Mouse (Mus musculus) lung, adult 2 months (tissue): ENCODE results near the gene AU018091. TPM values are rescaled to one million over a fixed set of nuclear protein-coding genes. Genes with fewer than 3 reads are reported as not detected.
"Not testable (repeated sequence)": the region's sequence is repeated elsewhere in the genome, so short reads cannot be mapped to it uniquely, and the experiment has no call there.

Source experiments
- DNase-seq: peaks from one replicate; pipeline ENCODE4 v3.0.0; 2022
- H3K4me1 ChIP-seq: fragments of 200-500 bp; 2 replicates; pipeline ENCODE4 v1.6.1; 2011; ENCODE audit warnings: low read length; ENCODE audit not compliant: control insufficient read depth, insufficient read depth
- H3K4me3 ChIP-seq: fragments of 200-500 bp; replicated peaks from 2 replicates; pipeline ENCODE3; 2011; ENCODE audit warnings: low read depth, mild to moderate bottlenecking, control low read depth, low read length; ENCODE audit errors: extremely low read depth
- CTCF ChIP-seq: fragments of 200-500 bp; IDR thresholded peaks from 2 replicates; pipeline ENCODE4 v1.5.1; 2011; ENCODE audit warnings: mild to moderate bottlenecking, low read length, control low read depth; ENCODE audit not compliant: insufficient read depth
- POLR2A ChIP-seq: fragments of 200-500 bp; IDR thresholded peaks from 2 replicates; pipeline ENCODE4 v1.6.1; 2011; ENCODE audit warnings: low read depth, mild to moderate bottlenecking, control low read depth, low read length, borderline replicate concordance; ENCODE audit errors: extremely low read depth
- WGBS: fragments of 180-500 bp; shearing (Covaris S2); methylation state at CpG from one replicate; pipeline ENCODE4 v1.1.7; 2018; 5-methylcytosine and 5-hydroxymethylcytosine counted together
- polyA plus RNA-seq: library from polyadenylated mRNA; depleted of rRNA; stranded (reverse); fragments of >200 nt; gene quantifications from 2 replicates; pipeline ENCODE4 v1.2.3, GENCODE M21; 2012

The AU018091 gene
- polyA plus RNA-seq, 1 experiment: 0.26 TPM

GRCm38 (mm10) chr7:3184394-3184793 lies 15.4 kb upstream of the AU018091 start:
- Histone ChIP-seq H3K4me1 (no peaks in the 10 kb centered on the region), H3K4me3 (no peak overlapping the region)
- TF ChIP-seq CTCF: peak; percentile 16; the same call in 1 of the 2 replicates
- no peak for TF ChIP-seq POLR2A
- 35% methylated on average over 4 of the region's 4 CpGs for WGBS
- no peak for DNase-seq

- H3K4me3 ChIP-seq, H3K4me1 ChIP-seq: not testable (repeated sequence)
- WGBS: 86% methylated on average over 24 of the region's 24 CpGs
Observed at GRCm38 (mm10) chr7:3180958-3181357, 12.0 kb upstream of the AU018091 start.

DNA sequence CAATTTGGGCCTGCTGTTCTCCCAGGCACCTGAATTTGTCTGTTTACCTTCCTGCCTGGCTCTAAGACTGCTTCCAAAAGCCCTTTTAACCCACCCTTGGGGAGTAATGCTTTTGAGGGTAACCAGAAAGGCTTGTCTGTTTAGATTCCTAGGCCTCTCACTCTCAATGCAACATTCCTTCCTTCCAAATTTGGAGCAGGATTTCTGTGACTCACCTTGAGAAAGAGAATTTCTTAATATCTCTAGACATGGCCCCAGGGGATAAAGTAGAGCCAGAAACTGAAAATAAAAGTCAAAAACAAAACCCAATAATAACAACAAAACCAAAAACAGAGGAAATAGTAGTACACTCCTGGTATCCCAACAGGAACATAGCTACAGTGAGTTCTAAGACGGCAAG lies 707 bp downstream of the AU018091 start:
- H3K4me1 ChIP-seq: no peaks in the 10 kb centered on the region
- no peak for DNase-seq
- TF ChIP-seq POLR2A (no peak), CTCF (no peak)
- H3K4me3 ChIP-seq: no peak overlapping the region
- WGBS: 86% methylated on average over 1 of the region's 1 CpGs

More at GRCm38 (mm10) chr7:3180958-3181357, 12.0 kb upstream of the AU018091 start:
- DNase-seq: not testable (repeated sequence)

DNA sequence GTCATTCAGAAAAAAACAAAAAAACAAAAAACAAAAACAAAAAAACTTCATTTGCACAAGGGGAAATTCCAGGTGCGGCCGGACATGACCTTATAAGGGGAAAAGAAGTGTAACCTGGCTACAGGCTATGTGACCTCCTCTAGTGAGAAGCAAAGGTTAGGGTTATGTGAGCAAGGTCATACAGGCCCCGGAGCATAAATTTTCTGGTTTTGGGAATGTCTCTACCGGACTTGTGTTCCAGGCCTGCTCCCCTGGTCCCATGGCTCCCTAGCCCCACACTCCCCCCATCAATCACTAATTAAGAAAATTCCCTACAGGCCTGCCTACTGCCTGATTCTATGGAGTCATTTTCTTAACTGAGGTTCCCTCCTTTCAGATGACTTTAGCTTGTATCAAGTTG lies 2.7 kb downstream of the AU018091 start:
- no peak for DNase-seq
- Histone ChIP-seq H3K4me3 (no peak overlapping the region), H3K4me1 (no peaks in the 10 kb centered on the region)
- WGBS: 92% methylated on average over 4 of the region's 4 CpGs
- TF ChIP-seq CTCF: no peak
- TF ChIP-seq POLR2A: no peak

DNA sequence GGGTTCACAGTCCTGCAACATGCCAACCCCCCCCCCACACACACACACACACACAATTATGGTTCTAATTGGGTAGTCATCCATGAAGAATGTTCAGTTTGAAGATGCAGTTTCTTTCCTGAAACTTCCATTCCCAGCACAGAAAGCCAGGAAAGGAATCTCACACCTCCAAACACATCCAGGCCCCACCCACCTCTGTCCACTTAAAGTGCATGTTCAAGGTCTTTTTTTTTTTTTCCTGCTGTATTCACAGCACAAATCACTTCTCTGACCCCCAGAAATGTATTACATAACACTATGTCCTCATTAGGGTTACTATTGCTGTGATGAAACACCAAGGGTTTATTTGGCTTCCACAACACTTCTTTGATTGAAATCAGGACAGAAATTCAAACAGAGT lies 4.0 kb downstream of the AU018091 start:
- no peak for DNase-seq
- no peaks in the 10 kb centered on the region for H3K4me1 ChIP-seq
- TF ChIP-seq POLR2A (no peak), CTCF (no peak)
- H3K4me3 ChIP-seq: no peak overlapping the region

GRCm38 (mm10) chr7:3164381-3164780 lies 4.6 kb downstream of the AU018091 start:
- WGBS: 69% methylated on average over 6 of the region's 6 CpGs
- Histone ChIP-seq H3K4me3 (no peak overlapping the region), H3K4me1 (no peaks in the 10 kb centered on the region)
- TF ChIP-seq POLR2A: no peak
- no peak for TF ChIP-seq CTCF
- no peak for DNase-seq

GRCm38 (mm10) chr7:3150376-3150775 lies 18.6 kb downstream of the AU018091 start:
- WGBS: 66% methylated on average over 1 of the region's 1 CpGs
- no peak for TF ChIP-seq POLR2A
- TF ChIP-seq CTCF: no peak
- no peak overlapping the region for H3K4me3 ChIP-seq
- no peaks in the 10 kb centered on the region for H3K4me1 ChIP-seq
- no peak for DNase-seq

GRCm38 (mm10) chr7:3146072-3146471 lies 22.9 kb downstream of the AU018091 start:
- no peaks in the 10 kb centered on the region for H3K4me1 ChIP-seq
- TF ChIP-seq CTCF (no peak), POLR2A (no peak)
- no peak overlapping the region for H3K4me3 ChIP-seq
- DNase-seq: no peak

DNA sequence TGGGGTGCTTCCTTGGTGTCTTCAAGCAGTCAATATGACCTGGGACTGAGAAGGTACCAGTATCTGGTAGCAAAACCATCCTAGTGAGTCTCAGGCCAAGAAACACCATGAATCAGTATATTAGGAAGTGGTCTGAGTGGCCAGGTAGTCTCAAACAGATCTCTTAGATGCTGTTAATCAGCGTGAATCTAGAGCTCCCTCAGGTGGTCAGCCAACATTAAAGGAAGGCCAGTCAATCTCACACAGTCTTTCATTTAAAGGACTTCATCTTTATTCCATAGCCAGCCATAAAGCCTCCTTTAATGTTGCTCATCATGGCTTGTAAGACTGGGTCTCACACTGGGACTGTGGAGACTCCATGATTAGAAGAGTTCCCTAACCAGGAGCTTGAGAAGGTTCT lies 25.7 kb downstream of the AU018091 start:
- WGBS: 30% methylated on average over 1 of the region's 1 CpGs
- Histone ChIP-seq H3K4me3 (no peak overlapping the region), H3K4me1 (no peaks in the 10 kb centered on the region)
- no peak for DNase-seq
- TF ChIP-seq POLR2A (no peak), CTCF (no peak)

DNA sequence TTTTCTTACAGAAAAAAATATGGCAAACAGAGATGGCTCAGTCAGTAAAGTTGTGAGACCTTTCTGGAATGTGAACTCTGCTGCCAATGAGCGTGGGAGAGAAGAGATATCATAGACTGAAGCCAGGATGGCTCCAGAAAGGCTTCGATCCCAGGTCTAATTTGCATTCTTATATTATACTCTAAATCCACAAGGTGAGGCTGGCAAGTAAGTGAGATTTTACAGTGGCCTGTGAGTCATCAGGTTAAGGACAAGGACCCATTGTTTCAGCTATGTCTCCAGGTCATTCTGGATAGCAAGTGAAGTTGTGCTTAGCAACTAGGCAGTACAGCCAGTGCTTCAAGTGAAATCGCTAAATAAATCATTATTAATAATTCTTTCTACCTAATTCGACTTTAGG lies 33.4 kb downstream of the AU018091 start:
- Histone ChIP-seq H3K4me3 (no peak overlapping the region), H3K4me1 (no peaks in the 10 kb centered on the region)
- 71% methylated on average over 4 of the region's 4 CpGs for WGBS
- no peak for DNase-seq
- TF ChIP-seq CTCF: no peak
- no peak for TF ChIP-seq POLR2A

- Histone ChIP-seq H3K4me1 (no peaks in the 10 kb centered on the region), H3K4me3 (no peak overlapping the region)
- no peak for TF ChIP-seq CTCF
- no peak for TF ChIP-seq POLR2A
- WGBS: 35% methylated on average over 1 of the region's 1 CpGs
- DNase-seq: no peak
Observed at GRCm38 (mm10) chr7:3134654-3135053, 34.3 kb downstream of the AU018091 start.
